Mouse (Mus musculus): ENCODE measurements around the gene Plk1.

Gene Plk1

DNA sequence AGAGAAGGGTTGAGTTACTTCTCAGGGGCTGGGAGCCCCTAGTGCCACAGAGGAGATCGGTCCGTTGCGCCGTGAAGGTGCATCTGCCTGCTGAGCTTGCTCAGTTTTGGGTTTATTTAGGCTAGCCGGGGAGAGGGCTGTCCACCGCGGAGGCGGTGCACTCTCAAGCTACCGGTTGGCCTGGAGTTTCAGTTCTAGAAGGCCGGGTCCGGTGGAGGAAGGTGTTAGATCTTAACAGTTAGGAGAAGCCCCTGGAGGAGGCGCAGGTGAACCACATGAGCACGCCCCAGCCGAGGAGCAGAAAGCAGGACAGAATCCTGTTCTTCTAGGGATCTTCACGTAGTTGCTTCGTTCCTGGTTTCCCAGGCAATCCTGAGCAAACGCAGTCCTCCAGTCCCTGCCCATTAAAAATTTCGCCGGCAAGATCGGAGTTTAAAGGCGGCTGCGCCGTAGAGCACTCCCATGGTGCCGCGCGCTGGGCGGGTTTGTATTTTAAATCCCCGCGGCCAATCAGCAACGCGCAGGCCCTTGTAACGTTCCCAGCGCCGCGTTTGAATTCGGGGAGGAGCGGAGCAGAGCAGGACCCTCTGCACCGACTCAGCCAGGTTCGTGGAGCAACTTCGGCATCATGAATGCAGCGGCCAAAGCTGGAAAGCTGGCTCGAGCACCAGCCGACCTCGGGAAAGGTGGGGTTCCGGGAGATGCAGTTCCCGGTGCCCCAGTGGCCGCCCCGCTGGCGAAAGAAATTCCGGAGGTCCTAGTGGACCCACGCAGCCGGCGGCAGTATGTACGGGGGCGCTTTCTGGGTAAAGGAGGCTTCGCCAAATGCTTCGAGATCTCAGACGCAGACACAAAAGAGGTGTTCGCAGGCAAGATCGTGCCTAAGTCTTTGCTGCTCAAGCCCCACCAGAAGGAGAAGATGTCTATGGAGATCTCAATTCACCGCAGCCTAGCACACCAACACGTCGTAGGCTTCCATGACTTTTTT, at the start of gene Plk1:
Gene Plk1, plus strand, starts transcription at position 525 of the 988 bp plus-strand sequence.
- DNase-seq = peak; percentile 73 to 74

DNA sequence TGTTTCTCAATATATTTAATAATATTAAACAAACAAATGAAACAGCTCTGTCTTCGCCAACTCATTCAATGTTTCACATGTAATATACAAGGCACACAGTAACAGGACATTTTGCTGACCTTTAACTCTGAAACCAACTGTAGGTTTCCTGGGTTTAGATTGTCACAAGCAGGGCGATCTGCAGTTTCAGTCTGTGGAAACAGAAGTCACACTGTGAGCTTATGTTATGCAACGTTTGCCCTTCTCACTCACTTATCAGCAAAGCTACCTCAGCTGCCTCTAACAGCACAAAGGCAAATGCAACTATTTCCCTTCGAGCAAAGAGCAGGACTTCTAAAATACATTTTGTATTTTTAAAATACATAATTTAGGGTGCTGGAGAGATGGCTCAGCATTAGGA, 35.7 kb upstream of the Plk1 start:
- no peak for DNase-seq

DNA sequence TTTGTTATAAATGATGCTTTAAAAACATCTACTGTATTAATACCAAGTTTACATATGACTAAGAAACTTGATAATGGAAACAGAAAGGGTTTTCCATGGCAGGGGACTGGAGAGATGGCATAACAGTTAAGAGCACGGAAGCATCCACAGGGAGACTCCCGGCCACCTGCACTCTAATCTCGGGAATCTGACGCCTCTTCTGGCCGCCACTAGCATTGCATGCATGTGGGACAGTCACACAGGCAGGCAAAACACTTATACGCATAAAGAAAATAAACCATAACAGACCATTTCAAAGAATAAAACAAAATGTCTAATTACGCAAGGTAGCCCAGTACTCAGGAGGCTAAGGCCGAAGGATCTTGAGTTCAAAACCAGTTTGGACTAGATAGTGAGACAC, 33.6 kb upstream of the Plk1 start:
- no peak for DNase-seq

DNA sequence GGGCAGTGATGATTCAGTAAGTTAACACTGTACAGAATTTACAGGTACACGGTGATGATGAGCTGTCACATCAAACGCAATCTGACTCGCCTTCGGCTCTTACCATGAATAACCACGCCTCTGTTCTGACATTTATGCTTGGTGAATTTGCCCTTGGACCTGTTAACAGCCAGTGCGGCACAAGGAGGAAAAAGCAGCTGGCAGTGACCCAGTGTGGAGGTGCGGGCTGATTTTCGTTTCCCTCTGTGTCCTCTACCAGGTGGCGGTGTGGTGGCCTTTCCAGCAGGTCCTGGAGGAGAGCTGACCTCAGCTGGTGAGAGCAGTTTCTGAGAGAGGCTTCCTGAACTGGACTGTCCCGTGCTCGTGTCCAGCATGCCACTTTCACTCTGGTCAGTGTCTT, 32.3 kb upstream of the Plk1 start:
- no peak for DNase-seq

DNA sequence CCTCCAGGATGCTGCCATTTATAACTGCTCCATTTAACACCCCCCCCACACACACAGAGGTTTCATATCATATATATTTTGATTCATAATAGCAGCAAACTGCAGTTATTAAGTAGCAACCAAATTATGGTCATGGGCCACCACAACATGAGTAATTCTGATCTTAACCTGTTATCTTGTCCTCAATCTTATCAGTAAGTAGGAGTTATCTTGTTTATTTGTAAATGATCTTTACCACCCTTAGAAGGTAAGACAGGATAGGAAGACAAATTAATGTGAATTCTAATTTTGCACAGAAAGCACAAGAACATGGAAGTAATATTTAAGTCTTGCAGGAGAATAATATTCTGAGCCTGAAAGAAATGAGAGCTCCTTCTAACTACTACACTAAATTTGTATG, 27.4 kb upstream of the Plk1 start:
- DNase-seq = no peak

DNA sequence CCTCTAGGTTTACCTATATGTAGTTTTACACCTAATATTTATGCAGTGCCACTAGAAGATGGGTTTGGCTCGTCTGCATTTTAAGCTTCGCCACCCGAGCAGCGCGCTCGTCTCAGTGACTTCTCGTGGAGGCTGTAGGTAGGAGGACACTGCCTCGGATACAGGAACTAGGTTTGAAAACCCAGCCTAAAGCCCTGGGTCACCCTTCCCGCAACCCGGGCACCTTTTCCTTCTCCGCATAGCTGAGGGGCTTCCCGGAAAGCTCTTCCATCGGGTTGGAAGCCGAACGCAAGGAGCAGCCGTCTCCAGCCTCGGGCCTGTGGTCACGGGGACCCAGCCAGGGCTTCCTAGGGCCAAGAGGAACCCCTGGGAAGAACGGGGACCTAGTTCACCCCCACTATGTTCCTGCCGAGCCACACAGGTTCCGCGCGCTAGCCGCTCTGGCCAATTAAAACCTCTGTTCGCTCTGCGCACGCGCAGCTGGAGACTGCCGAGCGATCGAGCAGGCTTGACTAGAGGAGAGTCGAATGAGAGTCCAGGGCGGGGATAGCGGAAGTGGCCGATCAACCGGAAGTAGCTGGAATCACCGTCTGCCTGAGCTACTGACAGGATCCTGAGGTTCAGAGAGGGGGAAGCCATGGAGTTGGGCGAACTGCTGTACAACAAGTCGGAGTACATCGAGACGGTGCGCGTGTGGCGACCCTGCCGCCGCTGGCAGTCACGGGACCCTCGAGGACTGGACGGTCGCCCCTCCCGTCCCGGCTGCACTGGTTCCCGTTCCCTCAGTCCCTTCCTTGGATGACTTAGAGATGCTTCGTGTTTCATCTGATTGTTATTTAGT, 26.5 kb upstream of the Plk1 start, which contains the start of the genes Palb2 and Dctn5:
Gene Palb2, minus strand, starts transcription at position 489 of the 841 bp plus-strand sequence.
Gene Dctn5, plus strand, starts transcription at position 545 of the 841 bp plus-strand sequence.
- DNase-seq = peak; percentile 97 to 98

DNA sequence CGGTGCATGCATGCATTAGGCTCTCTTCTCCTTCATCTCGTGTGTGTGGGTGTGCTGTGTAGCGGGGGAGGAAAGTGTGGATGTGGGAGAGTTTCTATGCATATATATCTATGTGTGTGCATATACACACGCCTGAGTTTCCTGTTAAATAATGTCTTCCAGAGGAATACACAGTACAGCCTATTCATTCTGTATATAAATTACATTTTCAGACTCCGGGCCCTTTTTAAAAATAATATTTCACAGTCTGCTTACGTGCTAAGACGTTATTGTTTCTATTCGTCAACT, 26.0 kb upstream of the Plk1 start:
- DNase-seq = no peak

DNA sequence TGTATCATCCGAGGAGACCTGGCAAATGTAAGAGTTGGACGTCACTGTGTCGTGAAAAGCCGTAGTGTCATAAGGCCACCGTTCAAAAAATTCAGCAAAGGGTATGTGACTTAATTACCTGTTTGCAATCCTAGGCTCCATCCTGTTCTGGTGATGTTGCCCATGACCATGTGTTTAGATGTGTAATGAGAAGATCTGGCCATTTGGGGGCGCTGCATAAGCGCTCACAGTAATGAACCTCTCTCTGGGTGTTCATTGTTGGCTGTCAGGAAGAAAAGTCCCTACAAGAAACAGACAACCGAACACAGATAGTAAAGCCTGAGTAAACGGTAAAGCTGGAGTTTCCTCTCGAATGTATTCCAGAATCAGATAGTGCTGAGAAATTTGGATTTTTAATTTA, 24.2 kb upstream of the Plk1 start:
- no peak for DNase-seq

DNA sequence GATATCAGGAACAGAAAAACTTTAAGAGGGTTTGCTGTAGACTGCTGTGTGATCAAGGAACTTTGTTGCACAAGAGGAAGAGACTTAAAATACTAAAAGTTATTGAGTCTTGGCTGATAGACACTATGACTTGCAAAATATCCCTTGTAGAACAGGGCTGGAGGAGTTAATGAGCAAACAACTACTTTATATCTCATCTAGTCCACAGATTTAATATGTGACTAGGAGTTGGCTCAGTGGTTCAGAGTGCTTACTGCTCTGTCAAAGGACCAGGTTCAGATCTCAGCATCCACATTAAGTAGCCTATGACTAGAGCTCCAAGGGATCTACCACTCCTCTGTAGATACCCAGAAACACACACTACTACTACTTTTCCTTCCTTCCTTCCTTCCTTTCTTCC, 22.2 kb upstream of the Plk1 start:
- DNase-seq = no peak

DNA sequence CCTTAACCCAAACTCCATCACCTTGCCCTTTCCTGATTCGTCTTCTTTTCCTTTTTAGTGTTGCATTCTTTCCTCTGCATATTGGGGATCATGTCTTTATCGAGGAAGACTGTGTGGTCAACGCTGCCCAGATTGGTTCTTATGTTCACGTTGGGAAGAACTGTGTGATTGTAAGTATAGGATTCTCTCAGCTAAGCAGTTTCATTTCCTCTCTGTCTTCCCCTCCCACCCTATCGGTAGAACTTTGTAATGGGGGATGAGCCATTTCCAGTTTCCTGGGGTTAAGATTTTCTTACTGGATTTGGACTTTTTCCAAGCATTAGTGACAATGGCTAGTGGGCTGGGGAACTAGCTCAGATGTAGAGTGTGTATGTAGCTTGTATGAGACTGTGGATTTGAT, 21.0 kb upstream of the Plk1 start:
- DNase-seq = no peak

DNA sequence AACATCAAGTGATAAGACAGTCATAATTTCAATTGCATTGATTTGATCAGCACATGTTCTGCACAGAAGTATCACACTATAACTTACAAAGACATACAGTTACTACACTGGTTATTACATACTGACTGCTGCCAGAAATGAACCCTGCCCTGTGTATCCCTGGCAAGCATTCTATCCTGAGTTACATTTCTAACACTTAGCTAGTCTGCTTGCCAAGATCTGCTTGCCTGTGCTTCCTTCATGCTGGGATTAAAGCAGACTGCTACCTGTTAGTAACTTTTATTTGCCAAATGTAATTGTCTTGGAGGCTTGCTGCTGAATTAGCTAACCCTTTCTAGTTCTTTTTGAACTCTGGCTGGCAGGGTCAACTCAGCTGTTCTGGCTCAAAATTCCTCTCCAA, 18.2 kb upstream of the Plk1 start:
- DNase-seq = no peak

DNA sequence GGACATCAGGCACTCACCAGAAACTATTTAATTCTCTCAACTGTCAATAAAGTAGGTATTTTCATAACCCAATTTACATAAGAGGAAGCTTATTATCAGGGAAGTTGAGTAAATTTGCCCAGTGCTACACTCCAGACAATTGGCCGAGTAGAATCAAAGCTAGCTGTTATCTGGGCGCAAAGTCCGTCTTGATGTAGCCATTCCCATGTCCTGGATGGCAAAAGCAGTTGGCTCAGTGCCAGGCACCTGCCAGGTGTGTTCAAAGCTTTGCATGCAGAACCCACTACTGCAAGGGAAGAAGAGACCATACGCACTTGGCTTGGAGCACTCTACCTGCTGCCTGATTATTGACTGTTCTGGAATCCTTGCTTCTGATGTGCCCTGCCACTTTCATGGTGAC, 6.8 kb upstream of the Plk1 start:
- DNase-seq = no peak

DNA sequence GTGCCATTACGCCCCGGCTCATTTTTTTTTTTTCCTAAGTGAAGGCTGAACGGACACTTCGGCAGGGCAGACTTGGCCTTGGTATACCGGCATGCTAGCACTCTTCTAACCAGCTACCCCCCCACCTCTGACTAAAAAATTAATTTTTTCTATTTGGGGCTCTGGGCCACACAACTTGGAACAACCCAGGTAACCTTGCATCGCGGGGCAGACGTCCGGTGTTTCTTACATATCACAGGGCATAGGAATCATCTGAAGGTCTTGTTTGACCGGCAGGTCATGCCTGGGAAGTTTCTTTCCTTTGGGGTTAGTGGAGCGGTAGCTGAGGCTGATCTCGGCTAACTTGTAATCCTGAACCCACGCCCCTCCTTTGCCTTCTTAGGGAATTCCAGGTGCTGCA, 751 bp upstream of the Plk1 start:
- DNase-seq = no peak

DNA sequence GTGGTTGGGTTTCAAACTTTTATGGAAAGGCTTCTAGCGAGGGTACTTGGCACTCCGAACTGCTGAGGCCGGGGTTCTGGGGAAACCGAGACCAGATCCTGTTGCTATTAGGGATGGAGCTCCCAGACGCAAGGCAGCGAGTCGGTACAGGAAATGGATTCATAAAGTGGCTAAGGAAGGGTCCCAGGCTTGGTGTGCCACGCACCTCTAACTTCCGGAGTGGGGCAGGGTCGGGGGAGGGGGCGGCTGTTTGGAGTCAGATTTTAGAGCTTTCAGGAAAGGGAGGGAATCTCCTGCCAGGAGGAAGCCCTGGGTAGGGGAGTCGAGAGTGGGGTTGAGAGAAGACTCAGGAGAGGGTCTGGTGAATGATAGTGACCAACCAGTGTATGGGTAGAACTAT, 798 bp downstream of the Plk1 start:
- DNase-seq = no peak

DNA sequence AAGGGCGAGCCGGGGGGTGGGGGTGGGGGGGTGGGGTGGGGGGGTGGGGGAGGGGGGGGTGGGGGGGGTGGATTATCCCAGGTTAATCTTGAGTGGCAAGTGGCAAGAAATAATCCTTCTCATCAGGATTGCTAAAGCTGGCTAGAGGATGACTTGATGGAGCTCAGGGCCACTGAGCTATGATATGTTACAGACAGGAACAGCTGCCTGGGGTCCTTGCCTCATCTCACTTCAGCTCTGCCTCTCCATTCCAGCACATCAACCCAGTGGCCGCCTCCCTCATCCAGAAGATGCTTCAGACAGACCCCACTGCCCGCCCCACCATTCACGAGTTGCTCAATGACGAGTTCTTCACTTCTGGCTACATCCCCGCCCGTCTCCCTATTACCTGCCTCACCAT, 4.5 kb downstream of the Plk1 start:
- no peak for DNase-seq

DNA sequence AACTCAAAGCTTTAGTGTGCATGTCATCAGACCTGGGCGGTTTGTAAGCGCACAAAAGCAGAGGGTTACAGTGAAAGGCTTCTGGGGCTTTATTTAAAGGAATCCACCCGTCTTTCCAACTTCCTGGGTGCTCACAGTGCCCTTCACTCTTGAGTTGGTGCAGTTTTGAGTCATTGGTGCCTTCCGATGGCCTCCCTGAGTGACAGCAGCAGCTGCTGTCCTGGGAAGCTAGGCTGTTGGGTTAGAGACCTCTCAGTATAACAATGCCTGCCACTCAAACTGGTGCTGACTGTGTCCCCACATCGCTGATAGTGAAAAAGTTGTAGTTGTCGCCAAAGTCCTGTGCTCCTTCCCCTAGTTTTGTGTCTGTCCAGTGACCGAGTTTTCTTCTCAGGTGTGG, 8.0 kb downstream of the Plk1 start:
- no peak for DNase-seq

DNA sequence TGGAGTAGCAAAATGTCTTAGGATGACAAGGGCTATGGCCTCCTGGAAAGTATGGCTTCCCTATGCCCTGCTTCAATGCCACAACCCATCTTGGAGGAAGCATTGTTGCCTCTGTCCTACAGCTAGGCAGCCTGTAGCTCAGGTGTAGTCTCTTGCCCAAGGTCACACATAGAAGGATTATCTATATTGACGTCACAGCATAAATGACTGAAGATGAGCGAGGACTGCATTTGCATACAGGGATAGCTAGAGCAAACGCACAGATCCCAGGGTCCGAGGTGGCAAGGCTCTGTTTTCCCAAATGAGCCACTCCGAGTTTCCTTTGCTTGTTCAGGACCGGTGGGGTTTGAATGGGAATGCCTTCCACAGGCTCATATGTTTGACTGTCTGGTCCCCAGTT, 11.5 kb downstream of the Plk1 start:
- no peak for DNase-seq

DNA sequence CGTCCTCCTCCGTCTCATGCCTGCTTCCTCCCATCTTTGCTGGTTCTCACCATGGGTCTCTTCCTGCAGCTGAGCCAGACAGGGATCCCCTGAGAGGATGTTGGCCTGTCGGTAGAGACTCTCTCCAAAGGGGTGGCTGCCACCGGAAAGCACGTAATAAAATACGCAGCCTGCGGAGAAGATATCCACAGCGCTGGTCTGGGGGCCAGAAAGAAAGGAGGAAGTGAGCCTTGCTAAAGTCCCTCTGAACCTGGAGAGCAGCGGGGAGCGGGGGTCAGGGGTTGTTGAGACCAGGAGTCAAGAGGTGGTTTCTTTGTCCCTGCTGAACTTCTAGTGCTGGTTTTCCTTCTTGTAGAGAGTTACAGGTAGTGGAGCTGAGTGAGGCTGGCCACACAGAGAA, 12.4 kb downstream of the Plk1 start:
- DNase-seq = no peak

DNA sequence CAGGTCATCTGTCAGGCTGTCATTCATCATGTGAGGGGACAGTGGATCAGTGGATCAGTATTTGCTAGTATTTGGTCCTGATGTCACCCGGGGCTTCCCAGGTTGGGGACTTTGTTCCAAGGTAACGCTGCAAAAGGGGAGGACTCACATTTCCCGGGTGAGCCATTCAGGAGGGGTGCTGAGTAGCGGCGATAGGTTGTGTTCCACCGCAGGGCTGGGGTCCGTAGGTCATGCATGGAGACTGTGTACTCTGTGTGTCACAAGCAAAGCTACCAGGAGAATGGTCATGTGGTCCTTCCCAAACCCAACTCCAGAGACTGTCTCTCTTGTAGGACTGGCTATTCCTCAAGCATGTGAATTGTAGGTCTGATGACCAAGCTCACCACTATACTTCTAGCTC, 21.5 kb downstream of the Plk1 start:
- DNase-seq = no peak

DNA sequence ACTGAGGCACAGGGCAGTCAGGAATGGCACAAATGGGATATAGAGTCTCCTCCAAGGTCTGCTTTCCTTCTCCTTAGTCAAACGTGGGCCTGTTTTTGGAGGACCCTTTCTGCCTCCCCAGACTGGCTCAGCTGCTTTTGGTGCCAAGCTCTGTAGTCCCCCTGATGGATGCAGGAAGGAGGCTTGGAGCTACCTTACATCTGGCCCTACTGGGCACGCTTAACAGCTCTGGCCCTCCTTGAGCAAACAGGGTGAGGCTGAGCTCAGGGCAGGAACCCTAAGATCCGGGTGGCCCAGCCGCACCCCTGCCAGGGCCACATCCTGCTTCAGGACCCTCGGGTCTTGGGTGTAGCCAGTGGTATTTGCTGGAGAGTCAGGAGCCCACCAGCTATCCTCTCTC, 25.3 kb downstream of the Plk1 start:
- DNase-seq = no peak

DNA sequence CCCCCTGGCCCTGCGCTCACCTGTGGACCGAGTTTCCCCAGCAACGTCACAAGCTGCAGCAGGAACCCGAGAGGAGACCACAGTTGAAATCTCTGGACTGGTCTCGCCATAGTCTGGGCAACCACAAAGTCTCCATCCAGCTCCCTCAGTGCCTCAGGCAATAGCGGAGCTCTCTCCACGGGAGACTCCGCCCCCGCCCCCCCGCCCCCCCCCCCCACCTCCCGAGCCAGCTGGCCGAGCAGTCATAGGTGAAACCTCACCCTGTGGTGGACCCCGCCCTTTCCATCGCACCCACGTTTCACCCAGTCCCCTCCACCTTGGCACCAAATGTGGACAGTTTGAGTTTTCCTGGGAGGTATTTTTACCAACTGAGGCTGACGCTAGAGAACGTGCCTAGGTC, 26.8 kb downstream of the Plk1 start, which contains the start of gene Ern2:
Gene Ern2, minus strand, starts transcription at position 165 of the 400 bp plus-strand sequence.
- no peak for DNase-seq

DNA sequence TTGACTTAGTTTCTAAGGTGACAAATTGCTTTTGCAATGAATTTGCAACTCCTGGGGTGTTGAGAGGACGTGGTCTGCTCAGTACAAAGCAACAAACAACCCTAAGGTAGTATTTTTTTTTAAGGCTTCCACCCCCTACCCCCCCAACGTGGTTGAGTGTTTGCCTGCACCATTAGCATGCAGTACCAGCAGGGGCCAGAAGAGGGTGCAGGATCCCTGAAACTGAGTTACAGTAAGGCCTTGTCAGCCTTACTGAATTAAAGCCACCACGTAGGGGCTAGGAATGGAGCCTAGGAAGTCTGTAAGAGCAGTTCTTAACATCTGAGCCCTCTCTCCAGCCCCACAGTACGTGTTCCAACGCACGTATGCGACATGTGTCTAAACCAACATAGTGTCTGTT, 30.2 kb downstream of the Plk1 start:
- DNase-seq = no peak

DNA sequence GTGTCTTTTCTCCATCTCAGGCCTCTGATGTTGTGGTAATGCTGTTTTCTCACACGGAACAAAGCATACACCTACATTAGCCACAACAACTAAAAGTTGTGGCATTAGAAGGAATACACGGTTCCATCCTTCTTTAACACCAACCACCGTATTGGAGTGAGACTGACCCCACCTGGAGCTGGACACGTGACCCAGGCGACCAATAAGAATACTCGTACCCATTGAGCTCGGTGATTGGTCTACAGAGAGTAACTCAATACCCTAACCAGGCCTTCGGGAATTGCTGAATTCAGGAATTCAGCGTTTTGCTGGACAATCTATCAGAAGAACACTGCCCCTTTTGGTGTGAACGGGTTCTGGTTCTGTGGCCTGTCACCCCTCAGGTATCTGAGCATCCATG, 31.9 kb downstream of the Plk1 start:
- DNase-seq = no peak

DNA sequence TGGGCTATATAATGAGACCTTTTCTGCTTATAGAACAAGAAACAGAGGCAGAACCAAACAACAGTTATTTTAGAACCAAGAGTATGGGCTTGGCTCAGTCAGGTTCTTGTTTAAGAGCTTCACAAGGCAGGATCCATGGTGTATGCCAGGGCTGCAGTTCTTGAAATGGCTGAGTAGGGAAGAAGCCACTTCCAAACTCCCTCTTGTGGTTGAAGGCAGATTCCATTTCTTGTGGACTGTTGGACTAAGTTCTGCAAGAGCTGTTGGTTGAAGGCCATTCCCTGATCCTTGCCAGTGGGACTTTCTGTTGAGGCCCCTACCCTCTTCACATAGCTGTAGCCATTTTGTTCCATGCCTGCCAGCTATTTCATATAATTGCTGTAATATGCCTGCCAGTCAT, 34.7 kb downstream of the Plk1 start:
- no peak for DNase-seq

All from lung, adult 18-20 months (tissue).